Mouse (Mus musculus): ENCODE measurements around the gene Fez1.

- 0 out of 2 replicates have a peak, but pooled peaks have one; percentile 14 for TF ChIP-seq CTCF (IDR thresholded peaks at IDR 0.05; ENCODE audit: low read depth)
- TF ChIP-seq EP300 (IDR thresholded peaks at IDR 0.05; ENCODE audit: low read depth): no peak
Measured at GRCm38 (mm10) chr9:36814486-36814885, 7.2 kb upstream of the Fez1 start.
